11 mouse cellular contexts compared by ENCODE assay signal in genomic region chr13:107838126-107838715, GRCm38 (mm10).
DNase-seq lines count a peak whose midpoint lies in the region; ATAC-seq and TF ChIP-seq lines count a peak whose summit lies in the region.
"Had no signal": no experiment of that assay in that cellular context is flagged by ENCODE, and none has a peak within 500 bp of the region (broad histone marks: within the 10 kb centered on the region; RNA-seq: fewer than 3 reads in every experiment).

No protein-coding gene starts in this region.

- no peaks in the 10 kb centered on the region for H3K36me3 ChIP-seq in liver, postnatal 0 days (replicated peaks; ENCODE audit: insufficient read depth, low read length)
- no peaks in the 10 kb centered on the region for H3K36me3 ChIP-seq in liver, embryonic 11.5 days (ENCODE audit: control insufficient read depth, insufficient read depth, low read length)
- no peaks in the 10 kb centered on the region for H3K36me3 ChIP-seq in midbrain, embryonic 14.5 days (ENCODE audit: control insufficient read depth, insufficient read depth, low read length)
- H3K36me3 ChIP-seq: limb, embryonic 13.5 days had no signal

- TF ChIP-seq EP300 in liver, postnatal 0 days (IDR thresholded peaks at IDR 0.05; ENCODE audit: low read depth), result no peak

- H3K4me1 ChIP-seq in liver, postnatal 0 days (ENCODE audit: insufficient read depth), result peaks cover 22% of the 10 kb centered on the region
- H3K4me1 ChIP-seq in liver, embryonic 11.5 days (replicated peaks; ENCODE audit: control insufficient read depth, insufficient read depth, low read length), result peaks cover 24% of the 10 kb centered on the region
- H3K4me1 ChIP-seq in midbrain, embryonic 14.5 days (ENCODE audit: control insufficient read depth, insufficient read depth, low read length), result peaks cover 33% of the 10 kb centered on the region

- no peak overlapping the region for H3K9ac ChIP-seq in liver, postnatal 0 days (replicated peaks)
- no peak overlapping the region for H3K9ac ChIP-seq in liver, embryonic 11.5 days (ENCODE audit: low read depth, low read length)
- H3K9ac ChIP-seq in midbrain, embryonic 14.5 days (replicated peaks; ENCODE audit: low read length), result no peak overlapping the region
- H3K9ac ChIP-seq: limb, embryonic 13.5 days had no signal

- H3K4me3 ChIP-seq in liver, postnatal 0 days (ENCODE audit: low read depth, low read length), result no peak overlapping the region
- H3K4me3 ChIP-seq in liver, embryonic 11.5 days (ENCODE audit: low read depth, low read length), result no peak overlapping the region
- no peak overlapping the region for H3K4me3 ChIP-seq in midbrain, embryonic 14.5 days (replicated peaks; ENCODE audit: low read depth, low read length)
- H3K4me3 ChIP-seq: limb, embryonic 13.5 days had no signal

- peak overlapping the region; percentile 38 for H3K4me2 ChIP-seq in liver, postnatal 0 days (ENCODE audit: low read depth, low read length)
- H3K4me2 ChIP-seq in liver, embryonic 11.5 days, result no peak overlapping the region
- no peak overlapping the region for H3K4me2 ChIP-seq in midbrain, embryonic 14.5 days (ENCODE audit: low read length)
- H3K4me2 ChIP-seq: limb, embryonic 13.5 days had no signal

- intact Hi-C loops in left cerebral cortex, postnatal 4 days (cut with DNase I), result no loop called here

- no peaks in the 10 kb centered on the region for H3K9me3 ChIP-seq in liver, postnatal 0 days (ENCODE audit: low read length)
- no peaks in the 10 kb centered on the region for H3K9me3 ChIP-seq in liver, embryonic 11.5 days (ENCODE audit: control insufficient read depth, low read length)
- H3K9me3 ChIP-seq in midbrain, embryonic 14.5 days (ENCODE audit: control insufficient read depth, low read length), result no peaks in the 10 kb centered on the region
- H3K9me3 ChIP-seq: limb, embryonic 13.5 days had no signal

- no peak for DNase-seq in liver, postnatal 0 days
- DNase-seq in liver, embryonic 11.5 days (ENCODE audit: low spot score), result no peak
- DNase-seq in kidney, postnatal 4 days, result peak; percentile 40 to 58
- DNase-seq in left cerebral cortex, postnatal 4 days, result no peak
- no peak for DNase-seq in gastrocnemius, adult 18-20 months (ENCODE audit: low spot score)
- no peak for DNase-seq in midbrain, embryonic 14.5 days
- DNase-seq: cerebellum, adult 18-20 months; heart, postnatal 36 days had no signal

- WGBS in liver, postnatal 0 days (ENCODE audit: insufficient replicate concordance), result 53% methylated on average over 9 of the region's 9 CpGs
- WGBS in liver, embryonic 11.5 days, result 70% methylated on average over 9 of the region's 9 CpGs
- WGBS in midbrain, embryonic 14.5 days, result 83% methylated on average over 9 of the region's 9 CpGs

- no peak for TF ChIP-seq CTCF in liver, postnatal 0 days (IDR thresholded peaks at IDR 0.05; ENCODE audit: low read depth)

- H3K27me3 ChIP-seq in liver, postnatal 0 days (ENCODE audit: insufficient read depth, low read length), result no peaks in the 10 kb centered on the region
- no peaks in the 10 kb centered on the region for H3K27me3 ChIP-seq in liver, embryonic 11.5 days (replicated peaks; ENCODE audit: control insufficient read depth, insufficient read depth, low read length)
- no peaks in the 10 kb centered on the region for H3K27me3 ChIP-seq in midbrain, embryonic 14.5 days (ENCODE audit: control insufficient read depth, insufficient read depth, low read length)
- H3K27me3 ChIP-seq: limb, embryonic 13.5 days had no signal

- H3K27ac ChIP-seq in liver, postnatal 0 days (ENCODE audit: low read depth), result no peak overlapping the region; the same call in 1 of the 2 replicates
- no peak overlapping the region for H3K27ac ChIP-seq in liver, embryonic 11.5 days (ENCODE audit: low read depth, low read length)
- no peak overlapping the region for H3K27ac ChIP-seq in midbrain, embryonic 14.5 days (replicated peaks; ENCODE audit: low read depth, low read length)
- H3K27ac ChIP-seq: limb, embryonic 13.5 days had no signal

- peak; percentile 60 for ATAC-seq in liver, postnatal 0 days
- ATAC-seq in liver, embryonic 11.5 days (replicated peaks; ENCODE audit: low FRiP score), result no peak
- peak; percentile 89 for ATAC-seq in common myeloid progenitor, adult 5-6 weeks (replicated peaks; ENCODE audit: low read depth, poor library complexity, severe bottlenecking)
- ATAC-seq in neutrophil, adult 5-6 weeks (ENCODE audit: extremely low read depth, insufficient number of reproducible peaks, low FRiP score, poor library complexity, severe bottlenecking), result peak; percentile 93
- ATAC-seq in midbrain, embryonic 14.5 days (ENCODE audit: low FRiP score, low TSS enrichment), result no peak

Comparison
In these comparisons a context has a peak if more than half of its experiments do, and no peak if none do; other contexts are left out.
1. ATAC-seq: peak in liver, postnatal 0 days (single experiment), common myeloid progenitor, adult 5-6 weeks (single experiment) and neutrophil, adult 5-6 weeks (single experiment); none in liver, embryonic 11.5 days (single experiment) and midbrain, embryonic 14.5 days (single experiment).
2. DNase-seq: peak in kidney, postnatal 4 days (2 of 2); none in liver, postnatal 0 days (single experiment), liver, embryonic 11.5 days (single experiment), left cerebral cortex, postnatal 4 days (single experiment), gastrocnemius, adult 18-20 months (single experiment) and midbrain, embryonic 14.5 days (single experiment).